Mouse (Mus musculus) cerebellum, adult 2 months (tissue): ENCODE measurements around the gene Tex44.

ENCODE experiments used
- CTCF ChIP-seq: fragments of 200-500 bp; IDR thresholded peaks from 2 replicates; pipeline ENCODE4 v1.5.1; 2011; ENCODE audit warnings: low read depth, mild to moderate bottlenecking, control low read depth, low read length, moderate library complexity, borderline replicate concordance; ENCODE audit not compliant: insufficient read depth
- POLR2A ChIP-seq: fragments of 200-500 bp; IDR thresholded peaks from 2 replicates; pipeline ENCODE4 v1.6.1; 2011; ENCODE audit warnings: low read length, control low read depth, borderline replicate concordance; ENCODE audit not compliant: insufficient read depth

DNA sequence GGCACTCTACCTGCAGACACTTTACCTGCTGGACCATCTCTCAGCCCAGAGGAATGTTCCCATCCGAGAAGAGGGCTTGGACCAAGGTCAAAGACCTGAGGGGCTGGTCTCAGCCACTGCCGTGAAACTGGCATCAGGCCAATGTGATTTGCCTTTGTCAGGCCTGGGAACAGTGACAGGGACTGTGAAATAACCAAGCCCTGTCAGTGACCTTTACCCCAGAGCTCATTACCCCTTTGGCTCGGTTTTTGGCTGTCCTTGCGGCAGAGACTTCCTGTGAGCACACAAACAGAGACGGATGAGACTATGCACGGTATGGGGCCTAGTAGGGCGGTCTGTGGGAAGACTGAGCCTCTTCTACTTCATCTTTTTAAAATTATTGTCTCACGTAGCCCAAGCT, 19.2 kb upstream of the Tex44 start:
- TF ChIP-seq POLR2A (no peak), CTCF (no peak)
